Mouse (Mus musculus): ENCODE measurements around the gene Polr1d. TPM values are rescaled to one million over a fixed set of nuclear protein-coding genes. Genes with fewer than 3 reads are reported as not detected.

Polr1d gene
- polyA plus RNA-seq, 1 experiment from 2014 or later = 114 TPM

DNA sequence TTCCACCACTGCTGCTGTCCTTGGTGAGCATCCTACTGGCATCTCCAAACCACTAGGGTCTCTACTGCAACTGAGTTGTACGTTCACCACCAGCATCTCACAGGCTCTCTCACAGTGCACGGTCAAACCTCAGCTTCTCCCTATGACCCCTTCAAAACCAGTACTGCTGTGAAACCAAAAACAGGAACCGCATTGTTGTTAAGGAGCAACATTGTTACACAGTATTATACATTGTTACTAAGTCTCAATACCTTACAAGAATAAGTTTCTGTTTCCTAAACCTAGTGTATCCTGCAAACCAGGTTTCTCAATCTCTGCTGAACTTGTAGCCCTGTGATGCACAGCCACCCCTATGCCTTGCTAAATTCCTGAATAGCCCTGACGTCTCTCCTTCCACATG, 51.0 kb downstream of the Polr1d start:
- Histone ChIP-seq H3K4me3 (no peak overlapping the region), H3K9me3 (no peaks in the 10 kb centered on the region), H3K27ac (replicated peaks) (no peak overlapping the region), H3K4me1 (no peaks in the 10 kb centered on the region), H3K36me3 (no peaks in the 10 kb centered on the region), H3K27me3 (0 out of 2 replicates have a peak, but pooled peaks cover 3% of the 10 kb centered on the region), H3K9ac (replicated peaks) (no peak overlapping the region), H3K4me2 (replicated peaks) (no peak overlapping the region)
- ATAC-seq (replicated peaks) = no peak
- 86% methylated on average over 4 of the region's 4 CpGs for WGBS

DNA sequence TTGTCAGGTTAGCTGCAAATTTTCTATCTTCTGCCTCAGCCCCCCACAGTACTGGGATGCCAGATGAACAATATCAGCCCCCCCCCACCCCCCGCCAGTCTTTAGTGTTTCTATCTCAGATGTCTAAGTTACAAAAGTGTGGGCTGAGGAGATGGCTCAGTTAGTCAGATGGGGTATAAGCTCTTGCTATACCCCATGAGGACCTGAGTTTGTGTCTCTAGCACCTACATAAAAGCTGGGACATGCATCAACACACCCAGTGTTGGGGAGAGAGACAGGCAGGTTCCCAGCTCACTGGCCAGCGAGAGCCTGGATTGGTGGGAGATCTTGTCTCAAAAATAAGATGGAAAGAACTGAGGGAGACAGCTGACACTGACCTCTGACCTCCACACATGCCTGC, 52.6 kb downstream of the Polr1d start:
- H3K27me3 ChIP-seq = peaks cover 5% of the 10 kb centered on the region; the same call in 1 of the 2 replicates
- WGBS = 92% methylated on average over 2 of the region's 2 CpGs
- no peaks in the 10 kb centered on the region for H3K9me3 ChIP-seq
- no peak overlapping the region for H3K4me3 ChIP-seq
- H3K4me2 ChIP-seq (replicated peaks) = no peak overlapping the region
- no peak overlapping the region for H3K27ac ChIP-seq (replicated peaks)
- no peak for ATAC-seq (replicated peaks)
- H3K9ac ChIP-seq (replicated peaks) = no peak overlapping the region
- H3K4me1 ChIP-seq = peaks cover 12% of the 10 kb centered on the region
- H3K36me3 ChIP-seq = no peaks in the 10 kb centered on the region

DNA sequence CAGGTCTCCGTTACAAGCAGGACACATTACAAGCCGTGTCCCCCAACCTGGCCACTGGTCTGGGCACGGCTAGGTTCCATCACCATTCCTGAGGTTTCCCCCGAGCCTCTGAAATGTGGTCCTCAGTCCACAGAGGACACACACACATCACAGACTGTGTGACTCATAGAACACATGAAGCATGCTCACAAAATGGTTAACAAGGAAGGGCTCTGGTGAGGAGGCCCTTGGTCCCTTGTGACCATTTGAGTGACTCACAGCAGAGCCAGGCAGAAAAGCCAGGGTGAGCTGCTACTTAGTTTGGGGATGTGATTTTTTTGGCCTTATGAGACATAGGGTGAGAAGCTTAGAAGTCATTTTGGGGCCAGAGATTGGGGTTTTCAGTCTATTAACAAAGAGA, 55.1 kb downstream of the Polr1d start:
- Histone ChIP-seq H3K9me3 (no peaks in the 10 kb centered on the region), H3K4me3 (no peak overlapping the region), H3K27me3 (peaks cover 29% of the 10 kb centered on the region), H3K27ac (replicated peaks) (no peak overlapping the region), H3K4me2 (replicated peaks) (no peak overlapping the region), H3K4me1 (peaks cover 12% of the 10 kb centered on the region), H3K36me3 (no peaks in the 10 kb centered on the region), H3K9ac (replicated peaks) (no peak overlapping the region)
- WGBS = 91% methylated on average over 4 of the region's 4 CpGs
- no peak for ATAC-seq (replicated peaks)

DNA sequence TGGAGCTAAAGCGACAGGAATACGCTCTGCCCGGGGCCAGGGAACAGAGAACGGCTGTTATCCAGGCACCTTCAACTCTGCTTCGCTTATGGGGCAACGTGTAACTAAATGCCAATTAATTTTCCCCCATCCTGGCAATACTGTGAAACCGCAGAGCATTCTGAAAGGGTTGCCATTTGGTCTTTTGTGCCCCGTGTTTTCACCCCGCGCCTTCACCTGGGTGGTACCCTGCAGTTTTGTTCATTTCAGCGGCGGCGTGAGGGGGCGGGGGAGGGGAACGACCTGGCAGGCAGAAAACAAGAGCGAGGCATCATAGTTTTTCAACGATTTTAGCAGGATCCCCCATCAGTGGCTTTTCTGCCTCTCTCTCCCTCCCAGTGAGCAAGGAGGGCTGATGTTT, 56.8 kb downstream of the Polr1d start:
- H3K27me3 ChIP-seq = peaks cover 38% of the 10 kb centered on the region
- H3K9me3 ChIP-seq = no peaks in the 10 kb centered on the region
- no peaks in the 10 kb centered on the region for H3K36me3 ChIP-seq
- H3K4me2 ChIP-seq (replicated peaks) = peak overlapping the region; percentile 41
- H3K9ac ChIP-seq (replicated peaks) = 0 out of 2 replicates have a peak overlapping the region, but pooled peaks have one; percentile 21
- peaks cover 12% of the 10 kb centered on the region for H3K4me1 ChIP-seq
- ATAC-seq (replicated peaks) = 0 out of 2 replicates have a peak, but pooled peaks have one; percentile 26
- WGBS = 4% methylated on average over 17 of the region's 17 CpGs
- no peak overlapping the region for H3K27ac ChIP-seq (replicated peaks)
- H3K4me3 ChIP-seq = peak overlapping the region; percentile 11

DNA sequence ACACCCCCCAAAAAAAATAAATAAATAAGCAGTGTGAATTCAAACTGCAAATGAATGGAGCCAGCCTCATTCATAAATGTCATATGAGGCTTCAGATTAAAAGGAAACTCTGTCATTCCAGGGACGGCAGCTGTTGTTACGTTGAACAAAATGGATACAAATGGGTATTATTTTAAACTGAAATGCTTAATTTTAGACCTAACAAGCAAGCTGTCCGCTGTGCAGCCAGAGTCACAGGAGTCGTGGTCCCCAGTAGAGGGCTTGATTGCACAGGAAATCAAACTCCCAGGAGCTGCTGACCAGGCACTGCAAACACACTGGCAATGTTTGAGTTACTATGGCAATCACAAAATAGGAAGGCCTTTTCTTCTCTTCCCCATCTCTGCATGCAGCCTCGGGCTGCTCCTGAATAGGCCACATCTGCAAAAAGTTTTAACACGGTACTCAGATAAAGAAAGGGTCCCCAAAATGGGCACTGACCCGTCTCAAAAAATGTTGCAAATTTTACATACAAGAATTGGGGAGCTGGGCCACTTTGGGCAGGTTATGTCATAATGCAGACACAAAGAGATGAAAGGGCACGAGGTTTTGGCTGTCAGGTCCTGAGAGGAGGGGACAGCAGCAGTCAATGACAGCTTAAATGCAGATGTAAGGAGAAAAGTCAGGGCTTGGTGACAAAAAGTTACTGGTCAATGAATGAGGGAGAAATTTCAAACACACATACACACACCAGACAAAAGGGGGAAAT, 57.7 kb downstream of the Polr1d start:
- Histone ChIP-seq H3K4me1 (peaks cover 12% of the 10 kb centered on the region), H3K9ac (replicated peaks) (no peak overlapping the region), H3K9me3 (no peaks in the 10 kb centered on the region), H3K4me2 (replicated peaks) (no peak overlapping the region), H3K27me3 (peaks cover 38% of the 10 kb centered on the region), H3K4me3 (no peak overlapping the region), H3K27ac (replicated peaks) (no peak overlapping the region), H3K36me3 (no peaks in the 10 kb centered on the region)
- no peak for ATAC-seq (replicated peaks)
- WGBS = 9% methylated on average over 8 of the region's 8 CpGs

DNA sequence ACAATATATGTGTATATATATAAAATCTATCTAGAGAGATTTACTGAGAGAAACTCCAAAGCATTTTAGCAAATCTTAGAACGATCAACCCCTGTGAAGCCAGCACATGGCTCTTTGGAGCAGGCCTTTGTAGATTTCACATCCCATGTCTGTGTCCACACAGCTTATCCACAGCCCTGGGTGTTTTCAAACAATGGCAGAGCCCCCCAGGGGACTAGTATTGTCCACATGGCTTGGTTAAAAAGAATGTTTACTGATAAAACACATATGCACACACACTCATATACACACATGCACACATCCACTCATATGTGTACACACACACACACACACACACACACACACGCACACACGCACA, 58.2 kb downstream of the Polr1d start:
- no peak for ATAC-seq (replicated peaks)
- no peak overlapping the region for H3K4me2 ChIP-seq (replicated peaks)
- peaks cover 12% of the 10 kb centered on the region for H3K4me1 ChIP-seq
- H3K27ac ChIP-seq (replicated peaks) = no peak overlapping the region
- H3K27me3 ChIP-seq = peaks cover 38% of the 10 kb centered on the region
- no peaks in the 10 kb centered on the region for H3K36me3 ChIP-seq
- no peaks in the 10 kb centered on the region for H3K9me3 ChIP-seq
- 73% methylated on average over 3 of the region's 3 CpGs for WGBS
- H3K4me3 ChIP-seq = no peak overlapping the region
- no peak overlapping the region for H3K9ac ChIP-seq (replicated peaks)

DNA sequence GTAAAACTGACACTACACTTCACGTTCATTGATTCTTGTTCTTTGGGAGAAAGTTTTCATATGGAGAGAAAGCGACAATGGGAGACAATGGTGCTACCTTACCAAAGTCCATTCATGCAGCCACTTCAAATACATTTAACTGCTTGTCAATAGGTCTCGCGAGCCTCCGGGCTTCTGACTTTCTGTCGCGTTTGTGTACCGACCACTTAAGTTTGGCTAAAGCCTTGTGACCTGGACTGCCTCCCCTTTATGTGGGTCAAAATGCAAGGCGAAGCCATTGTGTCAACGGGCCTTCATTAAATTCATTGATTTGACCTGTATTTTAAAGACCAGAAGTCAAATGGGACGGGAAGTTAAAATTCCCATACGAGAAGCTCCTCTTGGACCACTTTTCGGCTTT, 59.1 kb downstream of the Polr1d start:
- Histone ChIP-seq H3K27me3 (peaks cover 38% of the 10 kb centered on the region), H3K4me3 (no peak overlapping the region), H3K36me3 (no peaks in the 10 kb centered on the region), H3K4me1 (peaks cover 12% of the 10 kb centered on the region), H3K27ac (replicated peaks) (no peak overlapping the region), H3K9me3 (no peaks in the 10 kb centered on the region), H3K4me2 (replicated peaks) (no peak overlapping the region), H3K9ac (replicated peaks) (no peak overlapping the region)
- ATAC-seq (replicated peaks) = no peak
- WGBS = 33% methylated on average over 13 of the region's 13 CpGs

DNA sequence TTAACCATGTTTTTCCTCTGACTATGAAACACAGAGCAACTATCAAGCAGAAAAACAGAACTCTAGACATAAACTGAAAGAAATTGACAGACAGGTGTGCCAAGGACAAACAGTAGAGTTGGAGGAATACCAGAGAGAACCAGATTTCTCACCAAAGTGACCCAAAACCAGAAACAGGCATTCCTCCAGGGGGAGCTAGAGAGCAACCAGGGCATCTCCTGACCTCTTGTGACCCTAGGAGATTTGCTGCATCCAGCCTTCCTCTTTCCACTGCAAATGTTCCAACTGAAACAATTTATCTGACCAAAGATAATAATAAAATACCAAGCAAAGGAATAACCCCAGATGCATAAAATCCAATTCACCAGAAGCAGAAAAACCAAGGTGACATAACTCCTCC, 70.5 kb downstream of the Polr1d start:
- H3K27ac ChIP-seq (replicated peaks) = no peak overlapping the region
- H3K9me3 ChIP-seq = peaks cover 5% of the 10 kb centered on the region; the same call in 1 of the 2 replicates
- no peak overlapping the region for H3K9ac ChIP-seq (replicated peaks)
- H3K4me1 ChIP-seq = no peaks in the 10 kb centered on the region
- H3K4me2 ChIP-seq (replicated peaks) = no peak overlapping the region
- ATAC-seq (replicated peaks) = no peak
- H3K27me3 ChIP-seq = peaks cover 26% of the 10 kb centered on the region
- no peak overlapping the region for H3K4me3 ChIP-seq
- H3K36me3 ChIP-seq = no peaks in the 10 kb centered on the region

DNA sequence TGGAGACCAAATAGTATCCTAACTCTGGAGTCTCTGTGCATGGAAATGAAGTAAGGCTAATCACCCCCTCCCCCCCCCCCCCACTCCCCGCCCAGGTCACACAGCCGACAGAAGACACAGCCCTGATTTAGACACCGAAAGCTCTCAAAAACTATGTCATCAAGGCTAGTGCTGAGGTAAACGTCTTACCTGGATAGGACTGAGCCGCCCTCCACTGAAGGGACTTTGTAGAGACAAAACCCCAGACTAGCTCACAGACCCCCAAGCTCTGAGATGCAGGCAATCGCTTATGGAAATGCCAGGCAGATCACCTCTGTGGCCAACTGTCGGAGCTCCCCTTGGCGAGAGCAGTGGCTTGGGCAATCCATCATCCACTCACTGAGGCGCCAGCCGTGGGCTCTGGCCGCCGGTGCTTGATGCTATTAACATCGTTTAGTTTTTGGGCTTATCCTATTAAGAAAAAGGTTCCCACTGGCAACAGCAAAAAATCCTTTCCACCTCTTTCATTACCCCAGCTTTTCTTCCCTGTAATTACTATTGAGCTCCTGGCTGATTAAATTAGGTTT, 78.0 kb downstream of the Polr1d start:
- Histone ChIP-seq H3K27ac (replicated peaks) (no peak overlapping the region), H3K9me3 (no peaks in the 10 kb centered on the region), H3K27me3 (peaks cover 67% of the 10 kb centered on the region), H3K36me3 (no peaks in the 10 kb centered on the region), H3K4me2 (replicated peaks) (no peak overlapping the region), H3K9ac (replicated peaks) (no peak overlapping the region), H3K4me3 (no peak overlapping the region), H3K4me1 (peaks cover 17% of the 10 kb centered on the region)
- ATAC-seq (replicated peaks) = peak; percentile 60; the same call in 1 of the 2 replicates
- WGBS = 3% methylated on average over 13 of the region's 13 CpGs

DNA sequence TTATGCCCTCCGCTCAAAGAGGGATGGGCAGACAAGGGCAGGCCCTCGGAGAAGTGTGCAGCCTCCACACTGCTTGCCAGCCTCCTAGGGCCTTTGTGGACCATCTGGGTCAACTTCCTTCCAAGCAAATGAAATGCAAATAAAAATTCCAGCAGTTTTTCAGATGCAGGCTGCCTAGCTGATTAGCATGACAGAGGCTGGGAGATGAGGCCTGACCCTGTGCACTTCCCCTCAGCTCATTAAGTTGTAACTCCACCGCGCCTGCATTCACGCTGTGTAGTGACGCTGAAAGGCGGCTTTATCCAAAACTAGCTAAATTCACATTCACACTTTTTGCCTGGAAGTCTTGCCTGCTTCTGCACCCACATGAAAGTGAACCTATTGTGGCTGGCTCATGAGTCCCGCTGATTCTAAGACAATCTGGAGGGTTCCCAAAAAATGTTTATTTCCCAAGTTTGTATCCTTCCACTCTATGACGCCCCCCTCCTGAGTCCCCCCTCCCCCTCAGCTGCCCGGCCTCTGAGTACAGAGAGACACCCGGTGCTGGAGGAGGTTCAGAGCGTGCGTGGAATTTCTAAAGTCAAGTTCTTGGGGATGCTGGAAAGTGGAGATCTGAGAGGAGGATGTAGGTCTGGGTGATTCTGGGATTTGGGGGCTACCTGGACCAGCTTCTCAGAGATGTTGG, 78.7 kb downstream of the Polr1d start:
- H3K9ac ChIP-seq (replicated peaks) = no peak overlapping the region
- peaks cover 69% of the 10 kb centered on the region for H3K27me3 ChIP-seq
- under 1% methylated on average over 13 of the region's 13 CpGs for WGBS
- H3K9me3 ChIP-seq = no peaks in the 10 kb centered on the region
- no peak overlapping the region for H3K4me2 ChIP-seq (replicated peaks)
- H3K4me3 ChIP-seq = no peak overlapping the region
- peak; percentile 94 for ATAC-seq (replicated peaks)
- H3K4me1 ChIP-seq = peaks cover 17% of the 10 kb centered on the region
- H3K27ac ChIP-seq (replicated peaks) = no peak overlapping the region
- H3K36me3 ChIP-seq = no peaks in the 10 kb centered on the region

DNA sequence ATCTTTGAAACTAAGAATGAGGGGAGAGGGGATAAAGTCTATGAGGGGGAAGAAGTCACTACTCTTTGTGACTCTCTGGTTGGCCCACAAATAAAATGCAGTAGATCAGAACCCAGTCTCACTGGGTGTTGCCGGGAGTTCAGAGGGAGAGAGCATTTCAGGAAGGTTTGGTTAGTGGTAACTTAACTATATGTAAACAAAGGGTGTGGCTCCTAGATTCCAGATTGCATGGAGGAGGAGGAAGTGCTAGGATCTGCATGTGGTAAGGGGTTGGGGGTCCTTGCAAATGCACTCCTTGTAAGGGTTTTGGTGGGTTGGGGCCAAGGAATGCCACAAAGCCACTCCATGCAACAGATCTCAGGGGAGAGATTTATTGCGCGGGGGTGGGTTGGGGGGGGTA, 79.5 kb downstream of the Polr1d start:
- Histone ChIP-seq H3K36me3 (no peaks in the 10 kb centered on the region), H3K4me2 (replicated peaks) (no peak overlapping the region), H3K4me3 (no peak overlapping the region), H3K27ac (replicated peaks) (no peak overlapping the region), H3K4me1 (peaks cover 17% of the 10 kb centered on the region), H3K9ac (replicated peaks) (no peak overlapping the region), H3K9me3 (no peaks in the 10 kb centered on the region), H3K27me3 (peaks cover 66% of the 10 kb centered on the region)
- 33% methylated on average over 3 of the region's 3 CpGs for WGBS
- ATAC-seq (replicated peaks) = no peak

DNA sequence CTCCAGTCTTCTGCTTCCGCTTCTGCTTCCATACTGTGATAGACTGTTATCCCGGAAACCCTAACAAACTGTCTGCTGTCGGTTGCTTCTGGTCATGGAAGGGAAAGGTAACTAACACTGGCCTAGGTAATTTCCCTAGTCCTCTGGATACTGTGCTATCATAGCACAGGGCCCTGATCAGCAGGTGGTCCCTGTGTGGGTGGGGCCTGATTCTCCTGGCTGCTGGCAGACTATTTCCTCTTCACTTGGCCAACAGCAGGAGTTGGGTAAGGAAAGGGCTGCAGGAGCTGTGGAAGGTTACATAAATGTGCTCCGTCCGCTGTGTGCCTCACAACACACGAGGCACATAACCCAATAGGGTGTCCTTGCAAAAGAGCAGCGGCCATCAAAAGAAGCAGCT, 80.6 kb downstream of the Polr1d start:
- Histone ChIP-seq H3K27me3 (peaks cover 57% of the 10 kb centered on the region), H3K9me3 (no peaks in the 10 kb centered on the region), H3K4me1 (peaks cover 17% of the 10 kb centered on the region), H3K27ac (replicated peaks) (no peak overlapping the region), H3K4me2 (replicated peaks) (no peak overlapping the region), H3K9ac (replicated peaks) (no peak overlapping the region), H3K36me3 (no peaks in the 10 kb centered on the region), H3K4me3 (no peak overlapping the region)
- 74% methylated on average over 7 of the region's 7 CpGs for WGBS
- no peak for ATAC-seq (replicated peaks)
